8 mouse cellular contexts compared by ENCODE assay signal in the genomic region with DNA sequence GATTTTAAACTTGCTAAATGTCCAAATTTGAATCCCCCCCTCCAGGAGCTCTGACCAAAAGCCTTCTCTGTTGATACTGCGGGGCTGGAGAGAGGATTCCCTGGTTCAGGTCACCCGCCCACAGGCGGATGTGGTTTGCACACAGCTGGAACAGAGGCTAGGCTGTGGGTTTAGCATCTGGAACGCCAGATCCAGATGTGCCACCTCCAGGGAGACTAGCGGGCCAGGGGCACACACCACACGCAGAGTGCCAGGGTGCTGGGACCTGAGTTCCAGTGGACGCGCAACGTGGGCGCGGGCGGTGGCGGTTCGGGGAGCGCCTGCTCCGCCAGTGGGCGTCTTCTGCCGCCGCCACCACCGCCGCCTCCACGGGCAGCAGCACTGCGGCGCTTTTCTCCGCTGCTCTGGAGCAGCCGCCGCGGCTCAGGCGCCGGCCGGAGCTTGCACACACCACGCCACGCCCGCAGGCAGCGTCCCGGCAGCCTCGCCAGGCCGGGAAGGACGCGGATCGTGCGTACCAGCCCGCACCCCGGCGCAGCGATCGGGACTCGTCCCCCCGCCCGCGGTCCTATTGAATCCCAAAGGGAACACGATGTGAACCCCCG.
A peak's percentile ranks its signal among the peaks of the same experiment; 100 is the strongest.
DNase-seq lines count a peak whose midpoint lies in the region; ATAC-seq and TF ChIP-seq lines count a peak whose summit lies in the region.

No protein-coding gene starts in this region.

- H3K4me2 ChIP-seq in intestine, embryonic 15.5 days (replicated peaks) = peak overlapping the region; percentile 96
- peak overlapping the region; percentile 95 for H3K4me2 ChIP-seq in stomach, postnatal 0 days (replicated peaks; ENCODE audit: low read depth)

- ATAC-seq in intestine, embryonic 15.5 days = peak; percentile 76
- peak; percentile 64 for ATAC-seq in stomach, postnatal 0 days (ENCODE audit: low FRiP score, low TSS enrichment)
- no peak for ATAC-seq in monocyte, adult 5-6 weeks (replicated peaks; ENCODE audit: insufficient number of reproducible peaks, low FRiP score, low TSS enrichment, poor library complexity, severe bottlenecking)

- no peak for TF ChIP-seq EP300 in stomach, postnatal 0 days (optimal IDR thresholded peaks at IDR 0.05)

- intact Hi-C loops in heart, postnatal 36 days (cut with DNase I) = loop anchor here (2.0 to 10.0 kb wide), 2 partner anchors 186 to 516 kb away; a partner anchor contains a TSS

- H3K36me3 ChIP-seq in intestine, embryonic 15.5 days = no peaks in the 10 kb centered on the region
- H3K36me3 ChIP-seq in megakaryocyte, embryonic 14.5 days (replicated peaks; ENCODE audit: low read length) = no peaks in the 10 kb centered on the region
- no peaks in the 10 kb centered on the region for H3K36me3 ChIP-seq in stomach, postnatal 0 days (ENCODE audit: control insufficient read depth, insufficient read depth, low read length)

- no peak for TF ChIP-seq CTCF in embryonic fibroblast, embryonic 13.5 days (IDR thresholded peaks at IDR 0.05; ENCODE audit: borderline replicate concordance, insufficient read depth, low read length)
- peak; percentile 24; the same call in 1 of the 2 replicates for TF ChIP-seq CTCF in stomach, postnatal 0 days (IDR thresholded peaks at IDR 0.05; ENCODE audit: low read depth)

- H3K9ac ChIP-seq in intestine, embryonic 15.5 days = peak overlapping the region; percentile 58
- peak overlapping the region; percentile 62 for H3K9ac ChIP-seq in stomach, postnatal 0 days (ENCODE audit: low read length)

- DNase-seq in heart, adult 11 months = peak; percentile 93
- DNase-seq in heart, postnatal 36 days = no peak
- DNase-seq in MN1 (ENCODE audit: low spot score) = peak; percentile 78
- peak; percentile 63 for DNase-seq in stomach, postnatal 0 days (ENCODE audit: low spot score)

- H3K4me3 ChIP-seq in embryonic fibroblast, embryonic 13.5 days (ENCODE audit: insufficient read depth, low read length) = peak overlapping the region; percentile 49
- H3K4me3 ChIP-seq in intestine, embryonic 15.5 days (replicated peaks) = peak overlapping the region; percentile 64
- peak overlapping the region; percentile 92 for H3K4me3 ChIP-seq in megakaryocyte, embryonic 14.5 days (replicated peaks)
- peak overlapping the region; percentile 66 for H3K4me3 ChIP-seq in stomach, postnatal 0 days (ENCODE audit: low read depth, low read length)

- H3K4me1 ChIP-seq in embryonic fibroblast, embryonic 13.5 days (ENCODE audit: control insufficient read depth, insufficient read depth, low read length) = peaks cover 3% of the 10 kb centered on the region; the same call in 1 of the 2 replicates
- peaks cover 27% of the 10 kb centered on the region for H3K4me1 ChIP-seq in intestine, embryonic 15.5 days (replicated peaks)
- H3K4me1 ChIP-seq in megakaryocyte, embryonic 14.5 days = peaks cover 62% of the 10 kb centered on the region
- H3K4me1 ChIP-seq in stomach, postnatal 0 days (replicated peaks; ENCODE audit: control insufficient read depth, insufficient read depth) = 0 out of 2 replicates have a peak, but pooled peaks cover 2% of the 10 kb centered on the region

- under 1% methylated on average over 52 of the region's 53 CpGs for WGBS in intestine, embryonic 15.5 days
- 1% methylated on average over 43 of the region's 53 CpGs for WGBS in stomach, postnatal 0 days

- peaks cover 77% of the 10 kb centered on the region for H3K27me3 ChIP-seq in intestine, embryonic 15.5 days (replicated peaks)
- peaks cover 80% of the 10 kb centered on the region for H3K27me3 ChIP-seq in megakaryocyte, embryonic 14.5 days (replicated peaks)
- peaks cover 15% of the 10 kb centered on the region; the same call in 1 of the 2 replicates for H3K27me3 ChIP-seq in stomach, postnatal 0 days (ENCODE audit: control insufficient read depth, insufficient read depth, low read length)

- no peak for TF ChIP-seq POLR2A in embryonic fibroblast, embryonic 13.5 days (IDR thresholded peaks at IDR 0.05; ENCODE audit: low read depth, low read length)

- no peaks in the 10 kb centered on the region for H3K9me3 ChIP-seq in intestine, embryonic 15.5 days
- H3K9me3 ChIP-seq in megakaryocyte, embryonic 14.5 days = no peaks in the 10 kb centered on the region
- H3K9me3 ChIP-seq in stomach, postnatal 0 days (ENCODE audit: control insufficient read depth, low read length) = no peaks in the 10 kb centered on the region

- peak overlapping the region; percentile 71 for H3K27ac ChIP-seq in embryonic fibroblast, embryonic 13.5 days (ENCODE audit: insufficient read depth, low read length)
- peak overlapping the region; percentile 58; the same call in 1 of the 2 replicates for H3K27ac ChIP-seq in intestine, embryonic 15.5 days
- peak overlapping the region; percentile 63; the same call in 1 of the 2 replicates for H3K27ac ChIP-seq in stomach, postnatal 0 days (replicated peaks)

Comparison
In these comparisons a context has a peak if more than half of its experiments do, and no peak if none do; other contexts are left out.
1. DNase-seq: peak in heart, adult 11 months (single experiment), MN1 (single experiment) and stomach, postnatal 0 days (single experiment); none in heart, postnatal 36 days (0 of 2).
2. Peak in every context shown above with its lines, with median percentiles within 50 percentile points of each other: H3K27ac ChIP-seq and H3K4me3 ChIP-seq.